Mouse (Mus musculus) hindbrain, embryonic 14.5 days (tissue): Measurements from ENCODE around the gene 1700020A23Rik. TPM values are rescaled to one million over a fixed set of nuclear protein-coding genes. Genes with fewer than 3 reads are reported as not detected.

ENCODE experiments used
- ATAC-seq: fragments of 200-750 bp; cut with Nextera tagmentation; 2 replicates; pipeline ENCODE4 v1.8.0; 2017; ENCODE audit warnings: moderate number of reproducible peaks, mild to moderate bottlenecking, moderate TSS enrichment, moderate library complexity; ENCODE audit not compliant: low FRiP score
- DNase-seq: peaks from one replicate; pipeline ENCODE4 v3.0.0-alpha.2; 2015; ENCODE audit warnings: low spot score
- H3K27ac ChIP-seq: fragments of 300-500 bp; sonication (generic); 2 replicates; pipeline ENCODE4 v1.5.1; 2014; ENCODE audit warnings: mild to moderate bottlenecking, moderate library complexity
- H3K27me3 ChIP-seq: fragments of 300-500 bp; sonication (generic); 2 replicates; pipeline ENCODE4 v1.6.1; 2014; ENCODE audit warnings: mild to moderate bottlenecking, low read length, mixed read lengths; ENCODE audit not compliant: control insufficient read depth, insufficient read depth
- H3K36me3 ChIP-seq: fragments of 300-500 bp; sonication (generic); replicated peaks from 2 replicates; pipeline ENCODE4 v1.6.1; 2014; ENCODE audit not compliant: control insufficient read depth, insufficient read depth
- H3K4me1 ChIP-seq: fragments of 300-500 bp; sonication (generic); replicated peaks from 2 replicates; pipeline ENCODE4 v1.6.1; 2014; ENCODE audit warnings: antibody characterized with exemption, low read length, mixed read lengths; ENCODE audit not compliant: control insufficient read depth, insufficient read depth
- H3K4me2 ChIP-seq: fragments of 300-500 bp; sonication (generic); replicated peaks from 2 replicates; pipeline ENCODE4 v1.6.1; 2014; ENCODE audit warnings: mild to moderate bottlenecking, moderate library complexity
- H3K4me3 ChIP-seq: fragments of 300-500 bp; sonication (generic); replicated peaks from 2 replicates; pipeline ENCODE4 v1.5.1; 2014; ENCODE audit warnings: mild to moderate bottlenecking, low read length
- H3K9ac ChIP-seq: fragments of 300-500 bp; sonication (generic); 2 replicates; pipeline ENCODE4 v1.6.1; 2014
- H3K9me3 ChIP-seq: fragments of 300-500 bp; sonication (generic); 2 replicates; pipeline ENCODE4 v1.6.1; 2016; ENCODE audit warnings: low read length; ENCODE audit not compliant: control insufficient read depth
- WGBS: fragments of 180-500 bp; shearing (Covaris S2); extraction: QIAGEN DNeasy Blood & Tissue Kit; methylation state at CpG from one replicate; pipeline ENCODE4 v1.1.7; 2014; 5-methylcytosine and 5-hydroxymethylcytosine counted together
- polyA plus RNA-seq: library from polyadenylated mRNA; unstranded; fragments of >200 nt; fragmentation: Nextera tagmentation; extraction: Ambion mirVana; gene quantifications from 2 replicates; pipeline ENCODE4 v1.2.1, GENCODE M21; 2014

The 1700020A23Rik gene
- polyA plus RNA-seq, 1 experiment from 2014 or later, result 0.72 TPM

- WGBS, result under 1% methylated on average over 58 of the region's 58 CpGs
- Histone ChIP-seq H3K9me3 (no peaks in the 10 kb centered on the region), H3K4me2 (peak within 1 kb of the TSS; percentile 61), H3K4me3 (peak within 1 kb of the TSS; percentile 72), H3K9ac (peak within 1 kb of the TSS; percentile 84), H3K4me1 (peaks cover 21% of the 10 kb centered on the region), H3K27me3 (no peaks in the 10 kb centered on the region), H3K36me3 (peaks cover 10% of the 10 kb centered on the region; the same call in 1 of the 2 replicates), H3K27ac (peak within 1 kb of the TSS; percentile 90)
- peak; percentile 95 for ATAC-seq
- DNase-seq, result peak; percentile 92
These were observed 19.2 kb downstream of the 1700020A23Rik start, which contains the start of the genes Vps16 and Pced1a for GRCm38 (mm10) chr2:130424126-130424853. Gene Vps16 (plus strand): TSS chr2:130424339. Gene Pced1a (minus strand): TSS chr2:130424701.

DNA sequence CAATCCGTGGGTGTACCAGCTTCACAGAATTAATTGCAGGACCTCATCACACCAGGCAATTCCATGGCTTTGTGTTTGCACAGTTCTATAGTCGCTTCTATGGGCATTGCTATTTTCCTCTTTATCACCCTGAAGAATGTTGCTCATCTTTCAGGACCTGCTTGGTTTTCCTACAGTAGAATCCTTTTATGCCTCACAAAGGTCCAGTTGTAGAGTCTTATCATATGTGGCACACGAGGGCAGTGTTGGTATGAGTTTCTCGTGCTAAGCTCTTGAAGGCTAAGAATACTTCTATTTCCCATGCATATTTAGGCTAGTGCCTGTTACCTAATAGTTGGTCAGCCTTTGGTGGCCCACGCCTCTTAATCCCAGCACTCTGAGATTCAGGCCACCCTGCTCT is 20.1 kb downstream of the 1700020A23Rik start:
- no peaks in the 10 kb centered on the region for H3K9me3 ChIP-seq
- WGBS, result 43% methylated on average over 5 of the region's 5 CpGs
- ATAC-seq (no peak), DNase-seq (no peak)
- peaks cover 21% of the 10 kb centered on the region for H3K4me1 ChIP-seq
- peak overlapping the region; percentile 90; the same call in 1 of the 2 replicates for H3K27ac ChIP-seq
- peak overlapping the region; percentile 72 for H3K4me3 ChIP-seq
- peak overlapping the region; percentile 61 for H3K4me2 ChIP-seq
- H3K27me3 ChIP-seq, result no peaks in the 10 kb centered on the region
- H3K36me3 ChIP-seq, result 0 out of 2 replicates have a peak, but pooled peaks cover 10% of the 10 kb centered on the region
- H3K9ac ChIP-seq, result peak overlapping the region; percentile 84

- H3K4me1 ChIP-seq, result peaks cover 6% of the 10 kb centered on the region
- ATAC-seq, result no peak
- WGBS, result 59% methylated on average over 2 of the region's 2 CpGs
- H3K9ac ChIP-seq, result no peak overlapping the region
- H3K9me3 ChIP-seq, result no peaks in the 10 kb centered on the region
- H3K27me3 ChIP-seq, result no peaks in the 10 kb centered on the region
- peaks cover 16% of the 10 kb centered on the region; the same call in 1 of the 2 replicates for H3K36me3 ChIP-seq
- no peak overlapping the region for H3K4me3 ChIP-seq
- H3K4me2 ChIP-seq, result no peak overlapping the region
- no peak overlapping the region for H3K27ac ChIP-seq
- DNase-seq, result no peak
These were observed 24.8 kb downstream of the 1700020A23Rik start for GRCm38 (mm10) chr2:130429851-130430250.

DNA sequence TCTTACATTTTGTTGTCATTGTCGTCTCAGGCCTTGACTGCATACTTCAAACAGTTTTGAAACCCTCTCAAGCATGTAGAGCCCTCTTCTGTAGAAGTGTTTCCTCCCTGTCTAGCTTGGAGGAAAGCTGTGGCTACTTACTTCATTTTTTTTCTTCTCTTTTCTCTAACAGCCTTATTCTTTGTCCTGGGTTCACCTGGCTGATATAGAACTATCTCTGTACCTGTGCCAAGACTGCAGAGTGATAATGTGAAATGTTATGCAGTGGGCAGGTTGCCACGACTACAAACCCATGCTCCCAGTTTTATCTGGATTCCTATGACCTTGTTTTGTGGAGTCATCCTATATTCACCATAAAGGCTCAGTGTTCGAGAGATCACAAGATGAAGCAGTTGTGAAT is 25.4 kb downstream of the 1700020A23Rik start:
- H3K27me3 ChIP-seq, result no peaks in the 10 kb centered on the region
- no peaks in the 10 kb centered on the region for H3K9me3 ChIP-seq
- no peak overlapping the region for H3K4me3 ChIP-seq

DNA sequence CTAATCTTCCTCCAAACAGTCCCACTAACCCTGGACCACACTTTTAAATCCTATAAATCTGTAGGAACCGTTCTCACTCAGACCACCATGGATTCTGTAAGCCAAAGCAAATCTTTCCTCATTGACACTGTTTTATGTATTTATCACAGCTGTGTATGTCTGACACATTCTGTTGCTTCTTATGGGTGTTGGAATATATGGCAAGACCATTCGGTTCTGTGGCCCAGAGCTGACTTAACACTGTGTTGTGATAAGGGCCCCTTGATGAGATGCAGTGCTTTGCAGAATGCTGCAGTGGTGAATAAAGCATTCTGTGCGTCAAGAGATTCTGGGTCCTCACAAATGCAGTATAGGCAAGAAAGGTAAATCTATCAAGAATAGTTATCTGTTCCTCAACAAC is 27.1 kb downstream of the 1700020A23Rik start:
- Histone ChIP-seq H3K4me2 (no peak overlapping the region), H3K36me3 (peaks cover 16% of the 10 kb centered on the region; the same call in 1 of the 2 replicates), H3K9ac (no peak overlapping the region), H3K27me3 (no peaks in the 10 kb centered on the region), H3K4me1 (no peaks in the 10 kb centered on the region), H3K9me3 (no peaks in the 10 kb centered on the region), H3K27ac (no peak overlapping the region), H3K4me3 (no peak overlapping the region)
- ATAC-seq (no peak), DNase-seq (no peak)
- WGBS, result 95% methylated on average over 3 of the region's 3 CpGs

More for the DNA sequence above, 25.4 kb downstream of the 1700020A23Rik start:
- Histone ChIP-seq H3K9ac (no peak overlapping the region), H3K4me1 (no peaks in the 10 kb centered on the region), H3K4me2 (no peak overlapping the region), H3K27ac (no peak overlapping the region), H3K36me3 (peaks cover 16% of the 10 kb centered on the region; the same call in 1 of the 2 replicates)
- WGBS, result 87% methylated on average over 3 of the region's 3 CpGs
- no peak for ATAC-seq
- DNase-seq, result no peak

DNA sequence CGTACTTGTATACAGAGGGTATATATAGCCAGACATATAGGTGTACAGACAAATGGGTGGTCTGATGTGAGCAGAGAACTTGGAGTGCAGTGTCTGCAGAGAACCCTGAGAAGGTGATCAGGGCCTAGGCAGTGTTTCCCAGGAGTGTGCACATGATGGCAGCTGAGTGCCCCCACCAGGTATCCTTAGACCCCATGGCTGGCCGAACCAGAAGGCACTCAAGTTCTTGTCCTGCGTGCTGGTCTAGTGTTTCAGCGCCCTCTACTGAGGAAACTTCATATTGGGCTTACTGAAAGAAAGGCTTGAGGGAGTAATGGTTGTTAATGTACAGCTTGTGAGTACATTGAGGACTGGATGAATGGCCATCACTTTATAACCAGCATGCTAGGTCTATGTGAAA is 28.1 kb downstream of the 1700020A23Rik start:
- DNase-seq, result peak; percentile 75
- Histone ChIP-seq H3K27me3 (no peaks in the 10 kb centered on the region), H3K4me1 (no peaks in the 10 kb centered on the region), H3K36me3 (peaks cover 20% of the 10 kb centered on the region), H3K9me3 (no peaks in the 10 kb centered on the region), H3K4me2 (no peak overlapping the region), H3K9ac (no peak overlapping the region), H3K4me3 (no peak overlapping the region), H3K27ac (no peak overlapping the region)
- whole genome bisulfite sequencing, result 31% methylated on average over 4 of the region's 4 CpGs
- no peak for ATAC-seq

- Histone ChIP-seq H3K36me3 (peaks cover 44% of the 10 kb centered on the region), H3K4me3 (no peak overlapping the region), H3K9me3 (no peaks in the 10 kb centered on the region), H3K4me2 (no peak overlapping the region), H3K27me3 (no peaks in the 10 kb centered on the region), H3K4me1 (no peaks in the 10 kb centered on the region), H3K27ac (no peak overlapping the region), H3K9ac (no peak overlapping the region)
- ATAC-seq, result no peak
- no peak for DNase-seq
- WGBS, result 97% methylated on average over 1 of the region's 1 CpGs
These were observed 31.7 kb downstream of the 1700020A23Rik start for GRCm38 (mm10) chr2:130436769-130437168.

DNA sequence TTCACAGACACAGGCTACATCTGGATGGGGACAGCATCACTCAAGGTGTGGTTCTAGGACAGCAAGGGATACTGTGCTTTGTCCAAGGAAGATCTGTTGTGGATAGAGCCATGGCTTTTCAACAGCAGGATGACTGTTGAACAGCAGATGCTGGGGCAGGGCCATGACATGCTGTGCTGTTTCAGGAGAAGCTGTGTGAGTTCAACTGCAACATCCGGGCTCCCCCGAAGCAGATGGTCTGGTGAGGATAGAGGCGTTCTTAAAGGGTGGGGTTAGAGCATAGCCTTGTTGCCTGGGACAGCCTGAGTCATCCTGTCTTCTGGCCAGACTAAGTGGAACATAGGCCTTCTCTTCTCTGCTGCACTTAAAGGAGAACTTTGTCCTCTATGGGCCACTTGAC is 33.8 kb downstream of the 1700020A23Rik start:
- no peak for DNase-seq
- H3K9ac ChIP-seq, result no peak overlapping the region
- no peak overlapping the region for H3K4me3 ChIP-seq
- H3K27me3 ChIP-seq, result no peaks in the 10 kb centered on the region
- H3K9me3 ChIP-seq, result no peaks in the 10 kb centered on the region
- WGBS, result 91% methylated on average over 3 of the region's 3 CpGs
- peaks cover 61% of the 10 kb centered on the region for H3K36me3 ChIP-seq
- no peaks in the 10 kb centered on the region for H3K4me1 ChIP-seq
- H3K4me2 ChIP-seq, result no peak overlapping the region
- no peak for ATAC-seq
- H3K27ac ChIP-seq, result no peak overlapping the region

DNA sequence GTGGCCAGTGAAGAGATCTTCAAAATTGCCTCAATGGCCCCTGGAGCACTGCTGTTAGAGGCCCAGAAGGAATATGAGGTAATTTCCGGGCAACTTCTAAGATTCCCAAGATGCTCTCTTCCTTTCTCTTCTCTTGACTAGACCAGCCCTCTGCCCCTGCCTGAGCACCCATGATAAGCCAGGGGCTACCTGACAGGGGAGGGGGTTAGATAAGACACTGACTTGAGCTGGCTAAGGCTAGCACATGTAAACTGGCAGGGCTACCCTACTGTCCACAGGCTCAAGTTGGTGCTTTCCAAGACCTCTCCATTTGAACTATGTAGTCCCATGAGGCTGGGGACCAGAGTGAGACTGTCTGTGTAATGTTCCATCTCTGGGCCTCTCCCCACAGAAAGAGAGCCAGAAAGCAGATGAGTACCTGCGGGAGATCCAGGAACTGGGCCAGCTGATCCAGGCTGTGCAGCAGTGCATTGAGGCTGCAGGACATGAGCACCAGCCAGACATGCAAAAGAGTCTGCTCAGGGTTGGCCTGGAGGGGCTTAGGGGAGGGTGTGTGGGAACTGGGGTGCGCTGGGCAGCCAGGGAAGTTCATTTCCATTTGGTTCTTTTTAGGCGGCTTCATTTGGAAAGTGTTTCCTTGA is 34.9 kb downstream of the 1700020A23Rik start:
- WGBS, result 91% methylated on average over 4 of the region's 4 CpGs
- H3K9me3 ChIP-seq, result no peaks in the 10 kb centered on the region
- DNase-seq, result no peak
- ATAC-seq, result no peak
- no peak overlapping the region for H3K9ac ChIP-seq
- H3K36me3 ChIP-seq, result peaks cover 68% of the 10 kb centered on the region
- no peaks in the 10 kb centered on the region for H3K27me3 ChIP-seq
- H3K27ac ChIP-seq, result no peak overlapping the region
- H3K4me3 ChIP-seq, result no peak overlapping the region
- H3K4me2 ChIP-seq, result no peak overlapping the region
- no peaks in the 10 kb centered on the region for H3K4me1 ChIP-seq
